Mouse (Mus musculus) ovary, postnatal 36 days (tissue): ENCODE results near the gene Wdr76.
A peak's percentile ranks its signal among the peaks of the same experiment; 100 is the strongest.
"Not testable (repeated sequence)": the region's sequence is repeated elsewhere in the genome, so short reads cannot be mapped to it uniquely, and the experiment has no call there.

ENCODE experiments used
- DNase-seq: peaks from one replicate; pipeline ENCODE4 v3.0.0; 2022; ENCODE audit warnings: low spot score, mixed read lengths

Wdr76 gene

DNA sequence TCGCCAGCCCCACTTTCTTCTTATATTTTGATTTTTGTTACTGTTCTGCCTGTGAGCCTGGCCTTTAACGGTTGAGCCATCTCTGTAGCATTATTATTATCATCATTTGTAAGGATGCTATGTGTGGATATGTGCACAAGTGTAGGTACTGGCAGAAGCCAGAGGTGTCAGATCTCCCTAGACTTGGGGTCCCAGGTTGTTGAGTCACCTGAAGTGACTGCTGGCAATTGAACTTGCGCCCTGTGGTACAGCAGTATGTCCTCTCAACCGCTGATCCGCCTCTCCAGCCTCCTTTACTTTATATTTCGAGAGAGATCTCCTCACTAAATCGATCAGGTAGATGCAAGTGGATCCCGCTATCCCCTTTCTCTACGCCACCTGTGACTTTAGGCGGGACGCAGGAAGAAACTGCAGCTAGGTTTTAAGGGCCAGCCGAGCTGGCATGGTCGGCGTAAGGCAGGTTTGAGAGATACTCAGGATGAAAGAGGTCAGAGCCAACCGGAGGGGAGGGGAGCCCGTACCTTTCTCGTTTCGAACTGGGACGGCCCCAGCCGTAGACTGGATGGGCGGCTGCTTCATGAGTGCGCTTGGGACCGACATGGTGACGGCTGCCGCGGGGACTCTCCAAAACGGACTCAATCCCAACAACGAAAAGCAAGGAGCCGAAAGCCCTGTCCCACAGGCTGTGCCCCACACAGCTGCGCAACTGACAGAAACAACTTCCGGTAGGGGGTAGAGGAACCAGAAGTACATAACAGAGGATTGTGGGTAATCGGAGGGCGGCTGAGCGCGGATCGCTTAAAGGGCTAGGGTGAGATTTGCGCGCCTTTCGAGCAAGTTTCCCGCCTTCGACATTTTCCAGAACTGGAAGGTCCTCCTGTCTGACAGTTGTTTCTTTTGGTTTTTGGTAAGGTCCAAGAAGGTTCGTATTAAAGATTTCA lies at the start of gene Wdr76, which contains the start of gene Mfap1a:
Wdr76 (plus strand) TSS at position 782 of the 941 bp plus-strand sequence.
Mfap1a (minus strand) TSS at position 724 of the 941 bp plus-strand sequence.
- DNase-seq = peak; percentile 75

DNA sequence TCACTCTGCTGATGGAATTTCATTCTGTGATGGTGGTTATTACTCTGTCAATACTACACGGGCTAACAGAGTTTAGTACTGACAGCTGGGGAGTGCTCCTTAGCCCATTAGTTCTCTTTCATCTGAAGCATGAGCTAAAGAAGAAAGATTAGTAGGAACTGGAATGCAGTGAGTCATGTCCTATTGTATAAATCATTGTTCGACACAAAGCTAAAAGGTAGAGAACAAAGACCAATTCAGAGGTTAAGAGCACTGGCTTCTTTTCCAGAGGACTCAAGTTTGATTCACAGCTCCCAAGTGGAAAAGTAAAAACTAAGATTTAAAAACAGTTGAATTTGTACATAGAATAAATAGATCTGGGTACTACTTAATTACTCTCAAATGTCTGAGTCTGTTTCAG lies 46.5 kb upstream of the Wdr76 start:
- no peak for DNase-seq

DNA sequence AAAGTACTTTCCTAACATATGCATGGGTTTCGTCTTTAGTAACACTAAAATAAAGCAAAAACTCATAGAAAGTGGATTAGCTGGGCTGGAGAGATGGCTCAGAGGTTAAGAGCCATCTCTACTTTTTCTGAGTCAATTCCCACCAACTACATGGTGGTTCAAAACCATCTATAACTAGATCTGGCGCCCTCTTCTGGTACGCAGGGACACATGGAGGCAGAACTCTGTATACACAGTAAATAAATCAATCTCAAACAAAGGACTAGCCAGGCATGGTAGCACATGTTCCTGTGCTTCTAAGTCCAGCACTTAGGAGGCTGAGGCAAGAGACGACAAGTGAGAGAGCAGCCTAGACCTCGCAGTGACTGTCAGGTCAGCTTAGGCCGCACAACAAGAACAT lies 37.5 kb upstream of the Wdr76 start:
- not testable (repeated sequence) for DNase-seq

DNA sequence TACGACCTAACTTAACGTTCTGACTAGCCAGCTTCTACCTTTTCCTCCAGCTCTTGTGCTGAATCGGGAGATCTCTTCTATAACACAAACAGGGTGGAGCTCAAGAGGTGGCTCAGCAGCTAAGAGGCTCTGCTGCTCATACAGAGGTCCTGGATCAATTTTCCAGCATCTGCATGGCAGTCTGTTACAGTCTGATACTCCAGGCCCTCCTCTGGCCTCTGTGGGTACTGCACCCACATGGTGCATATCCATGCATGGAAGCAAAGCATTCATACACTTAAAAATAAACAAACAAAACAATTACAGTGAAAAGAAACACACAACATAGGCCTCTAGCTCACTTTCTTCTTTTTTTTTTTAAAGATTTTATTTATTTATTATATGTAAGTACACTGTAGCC lies 33.7 kb upstream of the Wdr76 start:
- DNase-seq = not testable (repeated sequence)

GRCm38 (mm10) chr2:121473301-121474179 lies 33.0 kb upstream of the Wdr76 start, which contains the start of gene Mfap1b:
TSS of gene Mfap1b (minus strand) at chr2:121474067.
- peak; percentile 68 for DNase-seq

- no peak for DNase-seq
Measured at GRCm38 (mm10) chr2:121474180-121474535, 32.4 kb upstream of the Wdr76 start.

DNA sequence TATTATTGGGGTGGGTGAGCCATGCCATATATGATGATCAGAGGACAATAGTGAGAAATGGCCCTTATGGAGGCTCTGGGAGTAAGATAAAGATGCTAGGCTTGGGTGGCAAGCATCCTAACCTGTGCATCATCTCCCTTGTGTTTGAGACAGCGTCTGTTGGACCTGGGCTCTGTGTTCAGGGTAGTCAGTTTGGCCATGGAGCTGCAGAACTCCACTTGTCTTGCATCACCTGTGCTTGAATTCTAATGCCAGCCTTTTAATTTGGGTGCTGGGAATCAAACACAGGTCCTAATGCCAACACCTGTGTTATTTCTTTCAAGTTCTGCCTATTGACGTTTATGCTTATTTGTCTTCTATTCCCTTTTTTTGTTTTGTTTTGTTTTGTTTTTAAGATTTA lies 31.2 kb upstream of the Wdr76 start:
- not testable (repeated sequence) for DNase-seq

- no peak for DNase-seq
Measured at GRCm38 (mm10) chr2:121477491-121478266, 28.8 kb upstream of the Wdr76 start.

DNA sequence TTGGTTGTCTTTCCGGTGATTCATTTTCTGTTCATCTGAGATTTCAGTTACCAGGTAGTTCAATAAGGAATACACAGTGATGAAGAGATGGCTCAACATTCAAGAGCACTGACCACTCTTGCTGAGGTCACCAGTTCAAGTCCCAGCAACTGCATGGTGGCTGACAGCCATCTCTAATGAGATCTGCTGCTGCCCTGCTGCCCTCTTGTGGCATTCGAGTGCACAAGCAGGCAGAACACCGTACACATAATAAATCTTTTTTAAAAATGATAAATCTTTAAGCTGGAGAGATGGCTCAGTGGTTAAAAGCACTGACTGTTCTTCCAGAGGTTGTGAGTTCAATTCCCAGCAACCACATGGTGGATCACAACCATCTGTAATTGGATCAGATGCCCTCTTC lies 26.0 kb upstream of the Wdr76 start:
- DNase-seq = no peak

DNA sequence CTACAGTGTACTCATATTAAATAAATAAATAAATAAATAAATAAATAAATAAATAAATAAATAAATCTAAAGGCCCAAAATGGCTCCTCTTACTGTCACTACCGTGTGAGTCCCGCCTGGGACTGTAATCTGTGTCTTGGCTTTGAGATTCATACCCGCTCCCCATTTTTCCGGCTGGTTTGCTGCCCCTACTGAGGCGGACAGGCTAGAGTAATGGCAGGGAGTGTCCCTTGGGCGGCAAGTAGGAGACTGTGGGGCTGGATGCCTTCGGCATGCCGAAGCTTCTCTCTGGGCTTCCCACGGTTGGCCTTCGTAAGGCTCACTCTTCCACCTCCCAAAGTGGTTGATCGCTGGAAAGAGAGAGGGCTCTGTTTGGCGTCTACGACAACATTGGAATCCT lies 25.6 kb upstream of the Wdr76 start:
- DNase-seq = not testable (repeated sequence)

DNA sequence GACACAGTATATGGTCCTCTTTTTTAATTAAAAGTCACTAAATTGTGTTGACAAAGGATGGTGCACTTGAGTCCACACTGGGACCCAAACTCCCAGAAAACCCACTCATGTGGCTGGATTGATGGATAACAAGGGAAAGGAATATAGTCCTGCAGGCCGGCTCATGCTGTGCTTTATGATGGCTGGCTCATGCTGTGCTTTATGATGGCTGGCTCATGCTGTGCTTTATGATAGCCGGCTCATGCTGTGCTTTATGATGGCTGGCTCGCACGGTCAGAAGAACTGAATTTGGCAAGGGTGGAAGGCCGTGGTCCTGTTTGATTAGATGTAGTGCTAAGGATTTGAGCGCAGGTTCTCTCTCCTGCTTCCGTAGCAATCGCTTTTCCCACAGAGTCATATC lies 22.9 kb upstream of the Wdr76 start:
- DNase-seq = no peak

DNA sequence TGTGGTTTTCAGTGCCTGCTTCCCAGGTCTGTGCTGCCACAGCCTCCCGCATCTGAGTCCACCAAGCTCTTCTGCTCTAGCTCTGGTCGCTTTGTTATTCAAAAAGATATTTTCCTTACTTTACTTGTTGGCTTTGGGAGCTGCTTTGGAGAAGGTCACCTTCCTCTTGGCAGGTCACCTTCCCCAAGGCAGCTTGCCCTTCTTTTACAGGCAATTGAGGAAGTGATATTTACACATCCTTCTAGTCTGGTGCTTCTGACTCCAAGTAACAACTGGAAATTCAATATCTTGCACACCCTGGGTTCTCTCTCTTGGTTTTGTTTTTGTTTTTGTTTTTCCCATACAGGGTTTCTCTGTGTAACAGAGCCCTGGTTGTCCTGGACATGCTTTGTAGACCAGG lies 22.1 kb upstream of the Wdr76 start:
- DNase-seq = not testable (repeated sequence)

DNA sequence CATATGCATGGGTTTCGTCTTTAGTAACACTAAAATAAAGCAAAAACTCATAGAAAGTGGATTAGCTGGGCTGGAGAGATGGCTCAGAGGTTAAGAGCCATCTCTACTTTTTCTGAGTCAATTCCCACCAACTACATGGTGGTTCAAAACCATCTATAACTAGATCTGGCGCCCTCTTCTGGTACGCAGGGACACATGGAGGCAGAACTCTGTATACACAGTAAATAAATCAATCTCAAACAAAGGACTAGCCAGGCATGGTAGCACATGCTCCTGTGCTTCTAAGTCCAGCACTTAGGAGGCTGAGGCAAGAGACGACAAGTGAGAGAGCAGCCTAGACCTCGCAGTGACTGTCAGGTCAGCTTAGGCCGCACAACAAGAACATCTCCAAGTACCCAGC lies 5.0 kb upstream of the Wdr76 start:
- DNase-seq = not testable (repeated sequence)

- no peak for DNase-seq
Measured at GRCm38 (mm10) chr2:121507173-121507950, 839 bp downstream of the Wdr76 start.

DNA sequence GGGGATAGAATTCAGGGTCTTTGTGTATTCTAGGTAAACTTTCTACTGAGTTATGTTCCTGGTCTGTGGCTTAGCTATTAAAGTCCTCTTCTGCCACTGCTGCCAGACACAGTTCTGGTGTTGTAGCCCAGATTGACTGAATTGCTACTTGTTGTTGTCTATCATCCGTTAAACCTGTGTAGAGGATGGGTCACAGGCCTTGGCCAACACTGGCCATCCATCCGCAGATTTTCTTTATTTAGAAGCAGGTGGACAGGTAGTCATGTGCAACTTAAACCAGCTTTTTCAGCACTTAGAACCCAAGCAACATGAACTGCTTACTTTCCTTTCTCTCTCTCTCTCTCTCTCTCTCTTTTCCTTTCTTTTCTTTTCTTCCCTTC lies 1.4 kb downstream of the Wdr76 start:
- no peak for DNase-seq

- DNase-seq = peak; percentile 75
Measured at GRCm38 (mm10) chr2:121509584-121509983, 3.1 kb downstream of the Wdr76 start.

DNA sequence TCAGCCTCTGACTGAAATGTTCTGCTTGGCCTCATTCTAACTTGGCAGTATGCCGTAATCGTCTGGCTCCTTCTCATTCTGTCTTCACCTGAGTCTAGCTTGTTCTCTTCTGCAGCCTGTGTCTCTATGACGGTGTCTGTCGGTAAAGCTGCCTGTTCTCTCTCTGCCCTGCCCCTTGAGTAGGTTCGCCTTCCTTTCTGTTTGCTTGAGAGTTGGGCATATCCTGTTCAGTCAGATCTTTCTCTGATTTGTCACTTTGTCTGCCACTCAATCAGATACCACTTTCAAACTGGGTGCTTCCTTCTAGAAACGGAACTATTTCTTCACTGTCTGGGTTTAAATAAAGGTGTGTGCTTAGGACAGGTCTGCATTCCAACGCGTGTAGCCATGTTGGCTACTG lies 4.9 kb downstream of the Wdr76 start:
- no peak for DNase-seq

- not testable (repeated sequence) for DNase-seq
Measured at GRCm38 (mm10) chr2:121512991-121513765, 6.7 kb downstream of the Wdr76 start.

GRCm38 (mm10) chr2:121514211-121514610 lies 7.7 kb downstream of the Wdr76 start:
- no peak for DNase-seq

GRCm38 (mm10) chr2:121518106-121518505 lies 11.6 kb downstream of the Wdr76 start:
- no peak for DNase-seq
